Mouse (Mus musculus) heart, adult 2 months (tissue): ENCODE results near the gene Gxylt1.

ENCODE experiments used
- CTCF ChIP-seq: fragments of 200-600 bp; IDR thresholded peaks from 2 replicates; pipeline ENCODE4 v1.8.1; 2022; ENCODE audit warnings: antibody characterized with exemption, mild to moderate bottlenecking, moderate library complexity
- POLR2A ChIP-seq: fragments of 200-500 bp; IDR thresholded peaks from 2 replicates; pipeline ENCODE4 v1.6.1; 2011; ENCODE audit warnings: mild to moderate bottlenecking, low read depth, low read length, control low read depth; ENCODE audit not compliant: insufficient read depth

DNA sequence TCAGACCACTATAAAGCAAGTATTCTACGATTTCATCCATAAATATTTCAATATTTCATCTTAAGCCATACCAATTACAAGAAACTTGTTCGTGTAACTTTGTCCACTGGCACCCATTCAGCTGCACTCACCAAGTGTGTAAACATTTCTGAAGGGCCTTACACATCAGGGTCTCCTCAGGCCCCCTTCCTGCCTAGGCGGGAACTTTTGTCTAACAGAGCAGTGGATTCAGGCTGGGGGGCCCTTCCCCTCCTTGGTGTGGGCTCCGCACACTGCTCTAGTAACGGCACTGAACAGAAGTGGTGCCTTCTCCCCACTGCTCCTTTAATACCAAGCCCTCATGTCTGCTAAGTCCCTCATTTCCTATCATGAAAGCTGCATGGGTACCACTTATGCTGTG lies 12.7 kb downstream of the Gxylt1 start:
- TF ChIP-seq CTCF = no peak
- no peak for TF ChIP-seq POLR2A
